Mouse (Mus musculus): Measurements from ENCODE around the gene Vax2. TPM values are rescaled to one million over a fixed set of nuclear protein-coding genes. Genes with fewer than 3 reads are reported as not detected.

The Vax2 gene
- polyA plus RNA-seq, 1 experiment from 2014 or later = not detected

DNA sequence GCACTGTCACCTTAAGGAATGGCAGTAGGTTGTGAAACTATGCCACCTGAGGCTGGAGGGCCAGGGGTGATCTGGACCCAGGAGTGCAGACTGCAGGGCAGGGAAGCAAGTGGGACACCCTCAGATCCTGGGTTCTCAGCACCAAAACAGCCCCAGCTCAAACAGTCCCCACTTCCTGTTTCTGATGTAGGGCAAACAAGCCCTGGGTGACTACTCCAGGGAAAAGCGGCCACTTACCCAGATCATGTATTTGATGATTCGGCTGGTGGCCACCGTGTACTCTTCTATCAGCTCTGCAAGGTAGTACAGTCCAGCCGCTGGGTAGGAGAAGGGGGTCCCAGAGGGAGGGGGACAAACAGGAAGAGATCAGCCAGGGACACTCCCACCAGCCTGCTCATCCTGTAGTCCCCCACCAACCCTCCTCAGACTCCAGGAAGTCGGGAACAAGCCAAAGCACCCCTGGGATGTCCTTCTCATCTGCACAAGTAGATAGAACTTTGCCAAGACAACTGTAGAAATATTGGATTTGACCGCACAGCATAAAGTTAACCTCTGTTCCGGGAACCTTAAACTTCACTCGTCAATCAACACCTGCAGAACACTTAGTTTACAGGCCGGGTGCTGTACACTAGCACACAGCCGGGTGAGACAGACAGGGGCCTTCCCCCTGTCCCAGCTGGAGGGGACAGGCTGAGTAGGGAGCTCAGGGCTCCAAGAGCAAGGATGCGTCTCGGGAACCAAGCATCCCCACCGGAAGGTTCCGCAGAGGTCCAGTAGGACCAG, 63.9 kb downstream of the Vax2 start:
- Histone ChIP-seq H3K27ac (peak overlapping the region; percentile 86), H3K4me2 (peak overlapping the region; percentile 93), H3K4me3 (peak overlapping the region; percentile 95), H3K36me3 (peaks cover 37% of the 10 kb centered on the region), H3K9ac (peak overlapping the region; percentile 96), H3K9me3 (replicated peaks) (no peaks in the 10 kb centered on the region), H3K27me3 (replicated peaks) (no peaks in the 10 kb centered on the region), H3K4me1 (peaks cover 26% of the 10 kb centered on the region)
- peak; percentile 56 for ATAC-seq
- WGBS (ENCODE audit: insufficient replicate concordance) = 1% methylated on average over 14 of the region's 14 CpGs

DNA sequence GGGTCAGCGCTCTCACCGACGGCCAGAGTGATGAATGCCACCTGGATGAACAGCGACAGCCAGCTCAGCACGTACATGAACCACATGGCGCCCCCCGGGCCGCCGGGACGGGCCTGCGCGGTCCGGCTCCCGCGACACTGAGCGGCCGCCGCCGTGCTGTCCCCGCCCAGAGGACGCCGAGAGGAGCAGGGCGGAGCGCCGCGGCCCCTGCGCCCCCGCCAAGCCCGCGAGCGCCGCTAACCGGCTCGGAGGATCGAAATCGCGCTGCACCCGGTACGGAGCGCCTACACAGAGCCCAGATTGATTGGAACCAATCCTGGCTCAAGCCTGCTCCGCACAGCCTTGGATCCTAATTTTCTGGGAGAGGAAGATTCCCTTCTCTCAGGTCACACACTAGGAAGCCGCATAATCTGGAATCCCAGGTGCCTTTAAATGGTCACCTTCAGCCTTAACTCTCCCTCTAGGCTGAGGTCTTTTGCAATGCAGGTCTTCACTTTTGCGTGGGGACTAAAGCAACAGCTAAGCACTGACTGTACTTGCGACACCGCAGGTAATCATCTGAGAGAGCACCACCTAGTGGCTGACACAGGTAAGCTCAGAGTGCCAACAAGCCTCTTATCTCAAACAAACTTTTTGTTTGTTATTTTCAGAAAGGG, 64.7 kb downstream of the Vax2 start, which contains the start of gene Tex261:
Tex261 (minus strand) TSS at position 176 of the 656 bp plus-strand sequence.
- Histone ChIP-seq H3K4me3 (peak within 1 kb of the TSS; percentile 95), H3K27me3 (replicated peaks) (no peaks in the 10 kb centered on the region), H3K36me3 (peaks cover 31% of the 10 kb centered on the region), H3K9me3 (replicated peaks) (no peaks in the 10 kb centered on the region), H3K4me1 (peaks cover 26% of the 10 kb centered on the region), H3K9ac (peak within 1 kb of the TSS; percentile 96), H3K27ac (peak within 1 kb of the TSS; percentile 86), H3K4me2 (peak within 1 kb of the TSS; percentile 93)
- ATAC-seq = peak; percentile 92
- under 1% methylated on average over 45 of the region's 45 CpGs for WGBS (ENCODE audit: insufficient replicate concordance)

DNA sequence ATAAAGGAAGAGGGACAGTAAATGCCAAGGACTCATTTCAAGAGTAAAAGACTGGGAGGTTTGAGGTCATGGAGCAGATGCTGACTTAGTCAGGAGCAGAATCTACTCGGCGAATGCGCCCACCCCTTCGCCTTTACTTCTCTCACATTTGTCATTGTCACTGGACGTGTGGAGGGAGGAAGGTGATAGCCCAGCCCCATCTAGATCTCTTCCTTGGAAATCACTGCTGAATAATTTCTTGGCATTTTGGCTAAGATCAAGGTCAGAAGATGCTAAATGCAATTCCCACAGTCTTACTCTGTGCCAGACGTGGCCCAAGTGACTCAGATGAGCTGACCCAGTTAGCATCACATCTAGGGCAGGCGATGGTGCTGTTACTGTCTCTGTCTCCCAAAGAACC, 67.2 kb downstream of the Vax2 start:
- H3K9ac ChIP-seq = no peak overlapping the region
- H3K27me3 ChIP-seq (replicated peaks) = 0 out of 2 replicates have a peak, but pooled peaks cover 7% of the 10 kb centered on the region
- 70% methylated on average over 7 of the region's 7 CpGs for WGBS (ENCODE audit: insufficient replicate concordance)
- no peak overlapping the region for H3K4me3 ChIP-seq
- peaks cover 26% of the 10 kb centered on the region for H3K4me1 ChIP-seq
- no peak overlapping the region for H3K27ac ChIP-seq
- peaks cover 5% of the 10 kb centered on the region for H3K36me3 ChIP-seq
- ATAC-seq = no peak
- H3K4me2 ChIP-seq = no peak overlapping the region
- no peaks in the 10 kb centered on the region for H3K9me3 ChIP-seq (replicated peaks)

DNA sequence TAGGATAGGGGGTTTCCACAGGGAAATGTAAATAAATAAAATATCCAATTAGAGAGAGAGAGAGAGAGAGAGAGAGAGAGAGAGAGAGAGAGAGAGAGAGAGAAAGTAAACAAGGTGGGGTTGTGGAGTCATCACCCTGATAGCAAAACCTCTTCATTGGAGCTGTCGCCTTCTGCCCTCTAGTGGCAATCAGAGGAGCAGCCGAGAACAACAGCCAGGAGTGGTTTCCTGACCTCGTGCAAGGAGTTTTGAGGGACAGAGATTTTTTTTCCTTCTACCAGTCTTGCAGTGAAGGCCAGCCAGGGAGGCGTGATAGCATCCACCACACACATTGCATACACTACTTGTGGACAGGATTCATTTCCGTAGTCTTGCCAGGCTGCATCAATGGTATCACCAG, 68.0 kb downstream of the Vax2 start:
- Histone ChIP-seq H3K4me1 (peaks cover 19% of the 10 kb centered on the region), H3K9ac (no peak overlapping the region), H3K36me3 (no peaks in the 10 kb centered on the region), H3K27ac (no peak overlapping the region), H3K27me3 (replicated peaks) (peaks cover 7% of the 10 kb centered on the region; the same call in 1 of the 2 replicates), H3K4me3 (no peak overlapping the region), H3K9me3 (replicated peaks) (no peaks in the 10 kb centered on the region), H3K4me2 (peak overlapping the region; percentile 14; the same call in 1 of the 2 replicates)
- WGBS (ENCODE audit: insufficient replicate concordance) = 6% methylated on average over 5 of the region's 5 CpGs
- ATAC-seq = no peak

DNA sequence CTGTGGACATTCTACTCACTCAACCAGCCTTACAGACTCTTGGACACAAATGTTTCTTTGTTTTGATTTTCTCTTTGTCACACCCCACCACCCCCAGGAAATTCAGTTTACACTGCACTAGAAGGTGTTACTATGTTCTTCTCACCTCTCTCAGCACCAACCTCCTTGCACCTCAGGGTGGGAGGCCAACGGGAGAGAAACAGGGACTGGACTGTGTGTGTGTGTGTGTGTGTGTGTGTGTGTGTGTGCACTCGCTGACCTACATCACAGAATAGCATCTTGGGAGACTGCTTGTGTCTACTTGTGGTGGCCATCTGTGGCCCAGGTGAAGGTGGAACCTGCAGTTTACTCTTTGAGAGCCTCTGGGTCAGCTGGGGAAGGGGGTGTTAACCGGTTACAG, 75.4 kb downstream of the Vax2 start:
- H3K36me3 ChIP-seq = no peaks in the 10 kb centered on the region
- H3K4me1 ChIP-seq = peaks cover 5% of the 10 kb centered on the region
- ATAC-seq = no peak
- WGBS (ENCODE audit: insufficient replicate concordance) = 58% methylated on average over 3 of the region's 3 CpGs
- H3K9ac ChIP-seq = no peak overlapping the region
- no peak overlapping the region for H3K4me2 ChIP-seq
- H3K9me3 ChIP-seq (replicated peaks) = no peaks in the 10 kb centered on the region
- H3K4me3 ChIP-seq = no peak overlapping the region
- no peak overlapping the region for H3K27ac ChIP-seq
- H3K27me3 ChIP-seq (replicated peaks) = peaks cover 16% of the 10 kb centered on the region

Other genes with a start within 250 kb of the Vax2 start
- gene Dguok, start 204.3 kb upstream of the Vax2 start, polyA plus RNA-seq (2016; fragmentation: Nextera tagmentation; extraction: Ambion mirVana) = 28.2 and 30.4 TPM in 2 replicates
- 5.7 and 6.7 TPM in 2 replicates for gene Actg2, start 175.0 kb upstream of the Vax2 start, polyA plus RNA-seq (2016; fragmentation: Nextera tagmentation; extraction: Ambion mirVana)
- gene Stambp, start 138.5 kb upstream of the Vax2 start, polyA plus RNA-seq (2016; fragmentation: Nextera tagmentation; extraction: Ambion mirVana) = 11.7 and 13.4 TPM in 2 replicates
- gene Clec4f, start 55.1 kb upstream of the Vax2 start, polyA plus RNA-seq (2016; fragmentation: Nextera tagmentation; extraction: Ambion mirVana) = 2.1 and 2.9 TPM in 2 replicates
- 0.11 TPM in 1 of 2 replicates, not detected in the other for gene Cd207, start 33.4 kb upstream of the Vax2 start, polyA plus RNA-seq (2016; fragmentation: Nextera tagmentation; extraction: Ambion mirVana)
- not detected in 2 replicates for gene Atp6v1b1, start 31.7 kb downstream of the Vax2 start, polyA plus RNA-seq (2016; fragmentation: Nextera tagmentation; extraction: Ambion mirVana)
- gene Ankrd53, start 51.4 kb downstream of the Vax2 start, polyA plus RNA-seq (2016; fragmentation: Nextera tagmentation; extraction: Ambion mirVana) = not detected in 2 replicates
- gene Tex261, start 64.5 kb downstream of the Vax2 start, polyA plus RNA-seq (2016; fragmentation: Nextera tagmentation; extraction: Ambion mirVana) = 54.6 and 56.1 TPM in 2 replicates
- gene Nagk, start 83.7 kb downstream of the Vax2 start, polyA plus RNA-seq (2016; fragmentation: Nextera tagmentation; extraction: Ambion mirVana) = 13.5 and 15.8 TPM in 2 replicates
- 4.3 and 4.9 TPM in 2 replicates for gene Paip2b, start 120.5 kb downstream of the Vax2 start, polyA plus RNA-seq (2016; fragmentation: Nextera tagmentation; extraction: Ambion mirVana)
- gene Zfp638, start 155.8 kb downstream of the Vax2 start, polyA plus RNA-seq (2016; fragmentation: Nextera tagmentation; extraction: Ambion mirVana) = 29.7 and 30.5 TPM in 2 replicates

Measured in liver, embryonic 12.5 days (tissue).